Mouse (Mus musculus) liver, embryonic 14.5 days (tissue): ENCODE data around the gene Arhgap20.

Source experiments
- CTCF ChIP-seq: IDR thresholded peaks from 2 replicates; pipeline ENCODE4 v1.5.1; 2016; ENCODE audit warnings: antibody characterized with exemption, low read depth, control low read depth
- EP300 ChIP-seq: IDR thresholded peaks from 2 replicates; pipeline ENCODE4 v1.6.1; 2016; ENCODE audit warnings: antibody characterized with exemption, low read depth

- no peak for TF ChIP-seq CTCF
- TF ChIP-seq EP300, result no peak
Observed at GRCm38 (mm10) chr9:51874348-51874747, 109.2 kb downstream of the Arhgap20 start.
